Mouse (Mus musculus) common myeloid progenitor, adult 5-6 weeks (primary cell): ENCODE data around the gene Peli2. TPM values are rescaled to one million over a fixed set of nuclear protein-coding genes. Genes with fewer than 3 reads are reported as not detected.

Source experiments
- ATAC-seq: replicated peaks from 2 replicates; pipeline ENCODE4 v1.8.0; 2016; ENCODE audit warnings: low read depth, mild to moderate bottlenecking, moderate TSS enrichment, inconsistent platforms; ENCODE audit not compliant: poor library complexity, severe bottlenecking
- total RNA-seq: library from RNA; stranded (forward); fragments of 200-1000, 187-1606 nt; gene quantifications from 2 replicates; pipeline ENCODE4 v1.2.3, GENCODE M21; 2017

Peli2 gene
- total RNA-seq, 1 experiment from 2014 or later = 8.6 TPM

GRCm38 (mm10) chr14:48323771-48324459 lies 203.3 kb downstream of the Peli2 start:
- no peak for ATAC-seq

GRCm38 (mm10) chr14:48324460-48324850 lies 203.8 kb downstream of the Peli2 start:
- ATAC-seq = no peak

GRCm38 (mm10) chr14:48327746-48328145 lies 207.1 kb downstream of the Peli2 start:
- peak; percentile 16; the same call in 1 of the 2 replicates for ATAC-seq

- ATAC-seq = no peak
These were observed 209.2 kb downstream of the Peli2 start for GRCm38 (mm10) chr14:48329716-48330365.
